Mouse (Mus musculus): ENCODE measurements at regions not wholly inside any gene's neighbourhood (a gene's known extent, or its start where the extent isn't known, plus 50 kb on each side); places are given as distances from the start of the nearest gene placed in this dataset.
"Not testable (repeated sequence)": the region's sequence is repeated elsewhere in the genome, so short reads cannot be mapped to it uniquely, and the experiment has no call there.

- DNase-seq (ENCODE audit: low spot score), result no peak
Observed at GRCm38 (mm10) chr13:44673967-44674357, 55.3 kb upstream of the Jarid2 start.

- no peak for DNase-seq (ENCODE audit: low spot score)
Observed at GRCm38 (mm10) chr13:44674926-44675650, 54.2 kb upstream of the Jarid2 start.

GRCm38 (mm10) chr13:44676041-44676440, 53.2 kb upstream of the Jarid2 start:
- DNase-seq (ENCODE audit: low spot score), result no peak

GRCm38 (mm10) chr13:44678121-44678520, 51.2 kb upstream of the Jarid2 start:
- no peak for DNase-seq (ENCODE audit: low spot score)

GRCm38 (mm10) chr13:44679457-44679856, 49.8 kb upstream of the Jarid2 start:
- DNase-seq (ENCODE audit: low spot score), result not testable (repeated sequence)
